Mouse (Mus musculus) layer of hippocampus, postnatal 10 days (tissue): Measurements from ENCODE around the gene Spata5. TPM values are rescaled to one million over a fixed set of nuclear protein-coding genes. Genes with fewer than 3 reads are reported as not detected.

Experiments
- DNase-seq, 2 experiments: peaks; one replicate each; pipeline ENCODE4 v3.0.0; 2021; ENCODE audit warnings: low spot score in 2 of 2
- total RNA-seq, 2 experiments: library from RNA; stranded (reverse); gene quantifications; 2 replicates each; pipeline ENCODE4 v1.2.3; 2021

Spata5 gene
- total RNA-seq, 2 experiments from 2014 or later = 20.0 to 25.6 TPM

GRCm38 (mm10) chr3:37614878-37615650 is 195.4 kb downstream of the Spata5 start:
- no peak for DNase-seq

- no peak for DNase-seq
Observed at GRCm38 (mm10) chr3:37616586-37617547, 197.2 kb downstream of the Spata5 start.

Other genes starting within 250 kb of the Spata5 start
- gene Il21, start 187.3 kb upstream of the Spata5 start, total RNA-seq = under 1 TPM in 1 of 2 experiments, not detected in 1; 0.18 TPM
- gene Bbs12, start 107.3 kb upstream of the Spata5 start, total RNA-seq = 1 to 10 TPM; 4.8 to 5.6 TPM
- 1 to 10 TPM; 7.4 to 8.4 TPM for gene Cetn4, start 107.2 kb upstream of the Spata5 start, total RNA-seq
- gene Fgf2, start 71.5 kb upstream of the Spata5 start, total RNA-seq = 1 to 10 TPM; 3.8 to 4.5 TPM
- gene Nudt6, start 315 bp downstream of the Spata5 start, total RNA-seq = 1 to 10 TPM; 5.3 to 8.0 TPM
- 10 to 100 TPM; 17.1 to 18.2 TPM for gene Spry1, start 220.1 kb downstream of the Spata5 start, total RNA-seq